Mouse (Mus musculus): ENCODE results near the gene Golga7b. TPM values are rescaled to one million over a fixed set of nuclear protein-coding genes. Genes with fewer than 3 reads are reported as not detected.

Golga7b gene
- total and polyA plus RNA-seq, 3 experiments: 0.27 to 2.0 TPM; not detected in 1

GRCm38 (mm10) chr19:42249976-42250914, 2.9 kb downstream of the Golga7b start:
- H3K27ac ChIP-seq (ENCODE audit: control insufficient read depth, low read depth, low read length): no peak overlapping the region
- H3K9ac ChIP-seq (ENCODE audit: control insufficient read depth, low read depth, low read length, poor library complexity, severe bottlenecking): no peak overlapping the region
- H3K36me3 ChIP-seq (ENCODE audit: control insufficient read depth in 1 of 2, insufficient read depth in 2 of 2, low read length in 2 of 2): peaks cover 0 to 22% of the 10 kb centered on the region in 2 experiments; a peak in 2 of 4 replicates
- no peaks in the 10 kb centered on the region for H3K79me2 ChIP-seq (ENCODE audit: control insufficient read depth, insufficient read depth, low read length, poor library complexity)
- no peak for DNase-seq (ENCODE audit: low read depth, low spot score)
- TF ChIP-seq USF1 (IDR thresholded peaks at IDR 0.05; ENCODE audit: low read depth, low read length) (0 out of 2 replicates have a peak, but pooled peaks have one; percentile 22), MAFK (IDR thresholded peaks at IDR 0.05; ENCODE audit: borderline replicate concordance, low read depth, low read length) (no peak), SMC3 (IDR thresholded peaks at IDR 0.05; ENCODE audit: low read depth, low read length) (no peak), CHD2 (IDR thresholded peaks at IDR 0.05; ENCODE audit: low read length) (no peak), POLR2A (IDR thresholded peaks at IDR 0.05; ENCODE audit: control insufficient read depth in 1 of 2, insufficient read depth in 1 of 2, low read depth in 1 of 2, low read length in 2 of 2, poor library complexity in 1 of 2) (no peak)
- H3K4me1 ChIP-seq (ENCODE audit: control insufficient read depth in 1 of 2, insufficient read depth in 2 of 2, low read length in 2 of 2): peaks cover 4 to 45% of the 10 kb centered on the region in 2 experiments
- no peak overlapping the region for H3K4me3 ChIP-seq (ENCODE audit: control insufficient read depth in 1 of 2, insufficient read depth in 1 of 2, low read depth in 2 of 2, low read length in 2 of 2)
- peaks cover 0 to 1% of the 10 kb centered on the region in 2 experiments; a peak in 1 of 4 replicates for H3K27me3 ChIP-seq (ENCODE audit: control insufficient read depth in 1 of 2, insufficient read depth in 2 of 2, low read length in 2 of 2)
- no peaks in the 10 kb centered on the region for H3K9me3 ChIP-seq (replicated peaks; ENCODE audit: insufficient read depth, low read length)

DNA sequence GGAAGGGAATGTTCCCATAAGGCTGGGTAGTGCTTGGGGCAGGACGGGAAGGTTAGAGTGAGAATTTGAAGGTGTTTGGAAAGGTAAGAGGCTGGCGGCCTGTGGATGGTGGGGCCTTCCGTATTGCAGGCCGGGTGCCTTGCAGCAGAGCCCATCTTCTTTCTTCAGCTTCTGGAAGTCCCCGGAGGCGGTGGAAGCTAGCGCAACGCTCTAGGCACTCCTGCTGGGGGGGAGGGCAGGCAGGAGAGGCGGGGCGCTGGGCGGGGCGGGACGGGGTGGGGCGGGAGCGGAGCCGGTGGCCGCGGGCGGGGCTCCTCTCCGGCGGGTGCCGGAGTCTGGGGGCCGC, 8.0 kb downstream of the Golga7b start:
- peaks cover 0 to 1% of the 10 kb centered on the region in 2 experiments; a peak in 1 of 4 replicates for H3K27me3 ChIP-seq (ENCODE audit: control insufficient read depth in 1 of 2, insufficient read depth in 2 of 2, low read length in 2 of 2)
- no peak for DNase-seq (ENCODE audit: low read depth, low spot score)
- H3K9me3 ChIP-seq (replicated peaks; ENCODE audit: insufficient read depth, low read length): no peaks in the 10 kb centered on the region
- peaks cover 0 to 3% of the 10 kb centered on the region in 2 experiments; a peak in 1 of 4 replicates for H3K4me1 ChIP-seq (ENCODE audit: control insufficient read depth in 1 of 2, insufficient read depth in 2 of 2, low read length in 2 of 2)
- no peaks in the 10 kb centered on the region for H3K36me3 ChIP-seq (ENCODE audit: control insufficient read depth in 1 of 2, insufficient read depth in 2 of 2, low read length in 2 of 2)
- no peak overlapping the region for H3K9ac ChIP-seq (ENCODE audit: control insufficient read depth, low read depth, low read length, poor library complexity, severe bottlenecking)
- H3K79me2 ChIP-seq (ENCODE audit: control insufficient read depth, insufficient read depth, low read length, poor library complexity): no peaks in the 10 kb centered on the region
- TF ChIP-seq USF2 (IDR thresholded peaks at IDR 0.05; ENCODE audit: borderline replicate concordance in 1 of 2, insufficient read depth in 1 of 2, low read depth in 1 of 2, low read length in 2 of 2) (no peak), MAZ (IDR thresholded peaks at IDR 0.05; ENCODE audit: low read depth, low read length) (no peak), ZKSCAN1 (IDR thresholded peaks at IDR 0.05; ENCODE audit: low read depth, low read length) (no peak), UBTF (IDR thresholded peaks at IDR 0.05; ENCODE audit: borderline replicate concordance, insufficient read depth, low read depth, low read length) (no peak), TBP (IDR thresholded peaks at IDR 0.05; ENCODE audit: low read depth, low read length) (no peak)
- H3K27ac ChIP-seq (ENCODE audit: control insufficient read depth, low read depth, low read length): no peak overlapping the region
- no peak overlapping the region for H3K4me3 ChIP-seq (ENCODE audit: control insufficient read depth in 1 of 2, insufficient read depth in 1 of 2, low read depth in 2 of 2, low read length in 2 of 2)
